Mouse (Mus musculus) heart, adult 2 months (tissue): ENCODE results near the gene Nudt21. TPM values are rescaled to one million over a fixed set of nuclear protein-coding genes. Genes with fewer than 3 reads are reported as not detected.

ENCODE experiments used
- DNase-seq, 2 experiments: peaks; one replicate each; pipeline ENCODE4 v3.0.0; 2021
- H3K27ac ChIP-seq: fragments of 200-600 bp; 2 replicates; pipeline ENCODE4 v1.8.1; 2022
- H3K27me3 ChIP-seq: fragments of 200-500 bp; 2 replicates; pipeline ENCODE4 v1.6.1; 2012; ENCODE audit warnings: mild to moderate bottlenecking, low read length, inconsistent platforms, mixed read lengths; ENCODE audit not compliant: control insufficient read depth, insufficient read depth
- H3K36me3 ChIP-seq: fragments of 200-500 bp; 2 replicates; pipeline ENCODE4 v1.6.1; 2012; ENCODE audit warnings: low read length, inconsistent platforms; ENCODE audit not compliant: control insufficient read depth, insufficient read depth
- H3K4me1 ChIP-seq: fragments of 200-500 bp; 2 replicates; pipeline ENCODE4 v1.6.1; 2011; ENCODE audit warnings: low read length; ENCODE audit not compliant: control insufficient read depth, insufficient read depth
- H3K4me3 ChIP-seq: fragments of 200-600 bp; 2 replicates; pipeline ENCODE4 v1.8.1; 2022
- H3K79me2 ChIP-seq: fragments of 200-500 bp; replicated peaks from 2 replicates; pipeline ENCODE4 v1.6.1; 2012; ENCODE audit warnings: mild to moderate bottlenecking, inconsistent platforms, low read length, moderate library complexity, mixed read lengths; ENCODE audit not compliant: control insufficient read depth, insufficient read depth
- H3K9ac ChIP-seq: fragments of 200-500 bp; 2 replicates; pipeline ENCODE4 v1.6.1; 2012; ENCODE audit warnings: low read depth, mild to moderate bottlenecking, control low read depth, inconsistent platforms, low read length, mixed read lengths
- CTCF ChIP-seq: fragments of 200-600 bp; IDR thresholded peaks from 2 replicates; pipeline ENCODE4 v1.8.1; 2022; ENCODE audit warnings: antibody characterized with exemption, mild to moderate bottlenecking, moderate library complexity
- EP300 ChIP-seq: fragments of 200-500 bp; IDR thresholded peaks from 2 replicates; pipeline ENCODE4 v1.6.1; 2011; ENCODE audit warnings: low read depth, low read length, control low read depth; ENCODE audit not compliant: insufficient read depth
- POLR2A ChIP-seq: fragments of 200-500 bp; IDR thresholded peaks from 2 replicates; pipeline ENCODE4 v1.6.1; 2011; ENCODE audit warnings: mild to moderate bottlenecking, low read depth, low read length, control low read depth; ENCODE audit not compliant: insufficient read depth
- WGBS: fragments of 180-500 bp; shearing (Covaris S2); methylation state at CpG from one replicate; pipeline ENCODE4 v1.1.7; 2018; 5-methylcytosine and 5-hydroxymethylcytosine counted together
- intact Hi-C: fragments of 180-260 bp; cut with DNase I; formaldehyde crosslinking; loops from one replicate; pipeline ENCODE4 v1.15.1; 2025
- polyA plus RNA-seq: library from polyadenylated mRNA; depleted of rRNA; stranded (reverse); fragments of >200 nt; gene quantifications from 2 replicates; pipeline ENCODE4 v1.2.3, GENCODE M21; 2012
- total RNA-seq, 2 experiments: library from RNA; stranded (reverse); gene quantifications; 2 replicates each; pipeline ENCODE4 v1.2.3; 2021

Gene Nudt21
- total and polyA plus RNA-seq, 3 experiments = 12.7 to 23.9 (median 22.4) TPM

DNA sequence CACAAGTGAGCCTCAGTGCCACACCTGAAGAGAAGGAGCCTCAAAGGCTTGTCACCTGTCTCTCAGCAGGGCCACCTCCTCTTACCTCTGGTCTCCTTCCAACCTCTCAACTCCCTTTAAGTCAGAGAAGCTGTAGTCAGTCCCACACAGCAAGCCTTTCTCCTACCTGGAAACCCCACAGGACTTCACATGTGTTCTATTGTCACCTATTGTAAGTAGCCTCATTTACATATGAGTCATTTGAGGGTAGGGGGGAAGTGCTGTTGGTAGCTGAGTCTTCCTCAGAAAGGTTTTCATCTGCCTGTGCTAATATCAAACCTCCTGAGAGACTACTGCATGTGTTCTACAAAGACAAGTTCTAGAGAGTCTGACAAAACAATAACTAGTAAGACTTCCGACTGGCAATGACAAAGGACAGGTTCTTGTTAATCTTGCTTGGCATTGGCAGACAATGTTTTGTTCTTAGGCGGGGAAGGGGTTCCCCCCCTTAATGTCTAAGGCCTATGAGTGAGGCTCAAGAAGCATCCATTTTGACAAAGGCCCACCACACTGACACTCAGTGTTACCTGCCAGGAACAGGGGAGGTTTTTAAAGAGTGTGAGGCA is 26.6 kb downstream of the Nudt21 start:
- Histone ChIP-seq H3K36me3 (no peaks in the 10 kb centered on the region; the same call in 1 of the 2 replicates), H3K9ac (no peak overlapping the region), H3K27ac (no peak overlapping the region), H3K27me3 (no peaks in the 10 kb centered on the region), H3K4me1 (peaks cover 7% of the 10 kb centered on the region), H3K79me2 (peaks cover 6% of the 10 kb centered on the region), H3K4me3 (no peak overlapping the region)
- TF ChIP-seq CTCF (no peak), POLR2A (no peak), EP300 (no peak)
- intact Hi-C loops = loop anchor here (5.0 kb wide), 1 partner anchor 87 kb away; the partner anchor contains the start of gene Bbs2
- 41% methylated on average over 2 of the region's 2 CpGs for WGBS
- DNase-seq = no peak

DNA sequence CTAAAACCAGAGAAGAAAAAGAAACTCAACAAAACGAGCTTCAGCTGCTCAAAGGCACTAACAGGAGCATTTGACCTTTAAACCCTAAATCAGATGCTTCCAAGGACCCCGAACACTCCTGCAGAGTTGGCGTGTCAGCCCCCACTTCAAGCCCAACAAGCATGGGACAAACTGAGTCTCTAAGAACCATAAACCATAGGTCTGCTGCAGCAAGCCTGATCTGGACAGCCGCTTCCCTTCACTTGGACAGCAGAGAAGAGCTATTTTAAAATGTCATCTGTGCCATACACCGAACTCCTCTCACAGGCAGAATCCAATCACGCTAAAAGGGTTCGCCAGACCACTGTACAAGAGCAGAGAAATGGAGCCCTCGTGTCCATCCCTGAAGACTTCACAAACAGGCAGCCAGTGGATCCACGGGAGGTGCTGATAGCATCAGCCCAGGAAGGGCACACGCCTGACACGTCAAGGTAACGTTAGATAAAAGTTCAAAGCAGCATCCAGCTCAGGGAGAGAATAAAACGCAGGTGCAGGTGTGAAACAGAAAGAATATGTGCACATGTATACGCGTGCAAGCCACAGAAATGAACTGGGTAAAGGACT is 27.5 kb downstream of the Nudt21 start:
- Histone ChIP-seq H3K4me1 (peaks cover 7% of the 10 kb centered on the region), H3K27me3 (no peaks in the 10 kb centered on the region), H3K9ac (no peak overlapping the region; the same call in 1 of the 2 replicates), H3K27ac (no peak overlapping the region), H3K4me3 (no peak overlapping the region), H3K36me3 (no peaks in the 10 kb centered on the region; the same call in 1 of the 2 replicates), H3K79me2 (peaks cover 6% of the 10 kb centered on the region)
- intact Hi-C loops = no loop called here
- DNase-seq = peak in 1 of 2 experiments; percentile 21
- TF ChIP-seq CTCF (no peak), POLR2A (no peak), EP300 (no peak)
- 50% methylated on average over 15 of the region's 15 CpGs for WGBS

DNA sequence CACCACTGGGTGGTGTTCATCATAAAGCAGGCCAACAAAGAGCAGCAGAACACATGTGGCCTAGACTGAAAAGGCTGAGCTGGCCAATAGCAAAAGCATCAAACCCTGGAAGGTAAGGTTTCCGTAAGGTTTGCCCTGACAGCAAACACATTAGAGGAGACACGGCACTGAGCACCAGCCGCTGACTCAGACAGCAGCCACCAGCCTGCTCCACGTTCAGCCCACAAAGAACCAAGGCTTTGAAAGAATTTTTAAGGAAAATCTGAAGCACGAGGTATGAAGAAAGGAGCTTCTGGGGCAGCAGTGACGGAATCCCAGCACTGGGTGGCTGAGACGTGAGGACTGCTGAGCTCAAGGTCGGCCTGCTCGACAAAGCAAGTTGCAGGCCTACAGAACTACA is 32.7 kb downstream of the Nudt21 start:
- WGBS = 90% methylated on average over 9 of the region's 9 CpGs
- Histone ChIP-seq H3K79me2 (peaks cover 5% of the 10 kb centered on the region), H3K9ac (no peak overlapping the region), H3K27ac (no peak overlapping the region), H3K4me3 (no peak overlapping the region), H3K27me3 (no peaks in the 10 kb centered on the region), H3K36me3 (no peaks in the 10 kb centered on the region), H3K4me1 (peaks cover 2% of the 10 kb centered on the region)
- DNase-seq = no peak
- TF ChIP-seq POLR2A (no peak), CTCF (no peak), EP300 (no peak)
- intact Hi-C loops = no loop called here

- Histone ChIP-seq H3K36me3 (no peaks in the 10 kb centered on the region), H3K9ac (no peak overlapping the region), H3K4me3 (no peak overlapping the region), H3K4me1 (no peaks in the 10 kb centered on the region), H3K79me2 (no peaks in the 10 kb centered on the region; the same call in 1 of the 2 replicates), H3K27ac (no peak overlapping the region), H3K27me3 (no peaks in the 10 kb centered on the region)
- TF ChIP-seq CTCF (no peak), EP300 (no peak), POLR2A (no peak)
- 92% methylated on average over 2 of the region's 2 CpGs for WGBS
- no peak for DNase-seq
- intact Hi-C loops = no loop called here
Observed at GRCm38 (mm10) chr8:93998961-93999360, 37.9 kb downstream of the Nudt21 start.

DNA sequence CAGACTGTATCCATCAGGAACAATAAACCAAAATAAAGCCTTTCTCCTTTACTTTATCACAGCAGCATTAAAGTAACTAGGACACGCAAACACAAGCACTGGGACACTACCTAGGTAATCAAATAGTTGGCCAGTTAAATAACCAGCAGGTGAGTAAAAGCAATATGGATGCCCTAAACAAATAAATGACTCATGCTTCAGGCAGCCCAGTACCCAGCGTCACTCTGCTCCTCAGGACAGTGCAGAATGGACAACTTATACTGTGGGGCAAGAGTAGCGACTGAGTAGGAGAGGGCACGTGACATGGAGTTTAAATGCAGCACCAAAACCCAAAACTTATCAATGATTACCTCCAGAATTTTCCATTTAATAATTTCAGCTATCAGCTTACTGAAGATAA is 47.1 kb downstream of the Nudt21 start:
- intact Hi-C loops = no loop called here
- no peak overlapping the region for H3K27ac ChIP-seq
- H3K36me3 ChIP-seq = no peaks in the 10 kb centered on the region; the same call in 1 of the 2 replicates
- H3K9ac ChIP-seq = no peak overlapping the region
- no peaks in the 10 kb centered on the region for H3K79me2 ChIP-seq
- H3K4me1 ChIP-seq = no peaks in the 10 kb centered on the region
- H3K27me3 ChIP-seq = no peaks in the 10 kb centered on the region
- DNase-seq = no peak
- 97% methylated on average over 4 of the region's 4 CpGs for WGBS
- no peak overlapping the region for H3K4me3 ChIP-seq
- TF ChIP-seq CTCF (no peak), EP300 (no peak), POLR2A (no peak)

- 84% methylated on average over 3 of the region's 3 CpGs for WGBS
- no peak overlapping the region for H3K27ac ChIP-seq
Observed at GRCm38 (mm10) chr8:93984731-93985130, 52.1 kb downstream of the Nudt21 start.

More at GRCm38 (mm10) chr8:93984731-93985130, 52.1 kb downstream of the Nudt21 start:
- H3K36me3 ChIP-seq = peaks cover 17% of the 10 kb centered on the region
- intact Hi-C loops = no loop called here
- no peak overlapping the region for H3K4me3 ChIP-seq
- TF ChIP-seq CTCF (no peak), EP300 (no peak), POLR2A (no peak)
- DNase-seq = no peak
- H3K9ac ChIP-seq = no peak overlapping the region
- no peaks in the 10 kb centered on the region for H3K27me3 ChIP-seq
- H3K4me1 ChIP-seq = peaks cover 4% of the 10 kb centered on the region
- no peaks in the 10 kb centered on the region for H3K79me2 ChIP-seq
